Comparison of ENCODE assay signal across 19 mouse cellular contexts in the genomic region with DNA sequence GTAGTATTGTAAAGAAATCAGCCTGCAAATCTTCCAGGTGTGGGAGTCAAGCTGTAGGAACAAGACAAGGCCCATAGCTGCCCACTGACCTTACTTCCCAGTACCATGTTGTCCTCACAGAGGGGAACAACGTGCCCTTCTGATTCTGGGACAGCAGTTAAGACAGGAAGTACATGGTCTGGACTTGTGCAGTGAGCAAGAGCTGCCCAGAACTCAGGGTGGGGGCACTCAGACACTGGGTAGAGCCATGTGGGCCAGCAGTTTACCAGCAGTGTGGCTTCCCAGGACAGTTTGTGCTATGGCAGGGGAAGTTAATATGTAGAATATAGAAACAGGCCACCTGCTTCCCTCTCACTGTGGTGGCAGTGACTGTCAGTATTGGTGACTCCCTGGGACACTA. TPM values are rescaled to one million over a fixed set of nuclear protein-coding genes. Genes with fewer than 3 reads are reported as not detected.
DNase-seq lines count a peak whose midpoint lies in the region; ATAC-seq and TF ChIP-seq lines count a peak whose summit lies in the region.
"Had no signal": no experiment of that assay in that cellular context is flagged by ENCODE, and none has a peak within 500 bp of the region (broad histone marks: within the 10 kb centered on the region; RNA-seq: fewer than 3 reads in every experiment).

No protein-coding gene starts in this region.

- TF ChIP-seq CTCF in lung, postnatal 0 days (IDR thresholded peaks at IDR 0.05), result no peak
- TF ChIP-seq CTCF in bone marrow macrophage, adult 2 months (IDR thresholded peaks at IDR 0.05; ENCODE audit: low read depth, low read length), result no peak

- no peaks in the 10 kb centered on the region for H3K9me3 ChIP-seq in lung, postnatal 0 days (ENCODE audit: low read length)
- H3K9me3 ChIP-seq in neural tube, embryonic 15.5 days (replicated peaks), result no peaks in the 10 kb centered on the region
- H3K9me3 ChIP-seq in midbrain, embryonic 11.5 days (ENCODE audit: control insufficient read depth, low read length), result no peaks in the 10 kb centered on the region
- H3K9me3 ChIP-seq: embryonic facial prominence, embryonic 12.5 days; forebrain, embryonic 15.5 days; heart, embryonic 10.5 days; heart, embryonic 15.5 days had no signal

- no peak overlapping the region for H3K9ac ChIP-seq in lung, postnatal 0 days (replicated peaks; ENCODE audit: low read depth)
- H3K9ac ChIP-seq in neural tube, embryonic 15.5 days (replicated peaks), result no peak overlapping the region
- no peak overlapping the region for H3K9ac ChIP-seq in midbrain, embryonic 11.5 days (ENCODE audit: low read length)
- H3K9ac ChIP-seq: embryonic facial prominence, embryonic 12.5 days; forebrain, embryonic 15.5 days; heart, embryonic 15.5 days; hindbrain, embryonic 14.5 days had no signal

- no peak for TF ChIP-seq POLR2A in bone marrow macrophage, adult 2 months (IDR thresholded peaks at IDR 0.05; ENCODE audit: borderline replicate concordance, low read depth, low read length)

- H3K27ac ChIP-seq in lung, postnatal 0 days (ENCODE audit: low read length), result no peak overlapping the region
- 0 out of 2 replicates have a peak overlapping the region, but pooled peaks have one; percentile 1 for H3K27ac ChIP-seq in bone marrow macrophage, adult 2 months (ENCODE audit: insufficient read depth, low read depth, low read length)
- H3K27ac ChIP-seq in neural tube, embryonic 15.5 days (replicated peaks), result no peak overlapping the region
- H3K27ac ChIP-seq in midbrain, embryonic 11.5 days (ENCODE audit: low read depth, low read length), result no peak overlapping the region
- H3K27ac ChIP-seq: embryonic facial prominence, embryonic 12.5 days; forebrain, embryonic 15.5 days; heart, embryonic 10.5 days; heart, embryonic 15.5 days; hindbrain, embryonic 14.5 days had no signal

- 70% methylated on average over 1 of the region's 1 CpGs for WGBS in lung, postnatal 0 days
- WGBS in neural tube, embryonic 15.5 days, result 88% methylated on average over 1 of the region's 1 CpGs
- WGBS in midbrain, embryonic 11.5 days, result 75% methylated on average over 1 of the region's 1 CpGs

- H3K4me3 ChIP-seq in lung, postnatal 0 days (ENCODE audit: low read depth, low read length), result no peak overlapping the region
- no peak overlapping the region for H3K4me3 ChIP-seq in bone marrow macrophage, adult 2 months (ENCODE audit: insufficient read depth, low read length)
- no peak overlapping the region for H3K4me3 ChIP-seq in neural tube, embryonic 15.5 days (replicated peaks)
- H3K4me3 ChIP-seq in midbrain, embryonic 11.5 days (ENCODE audit: low read depth, low read length), result no peak overlapping the region
- H3K4me3 ChIP-seq: embryonic facial prominence, embryonic 12.5 days; forebrain, embryonic 15.5 days; heart, embryonic 10.5 days; heart, embryonic 15.5 days had no signal

- H3K4me1 ChIP-seq in lung, postnatal 0 days (ENCODE audit: insufficient read depth, low read depth, low read length), result no peaks in the 10 kb centered on the region
- H3K4me1 ChIP-seq in bone marrow macrophage, adult 2 months (ENCODE audit: control insufficient read depth, insufficient read depth, low read length), result peaks cover 18% of the 10 kb centered on the region
- no peaks in the 10 kb centered on the region for H3K4me1 ChIP-seq in neural tube, embryonic 15.5 days
- no peaks in the 10 kb centered on the region for H3K4me1 ChIP-seq in midbrain, embryonic 11.5 days (ENCODE audit: control insufficient read depth, insufficient read depth, low read length)
- H3K4me1 ChIP-seq: embryonic facial prominence, embryonic 12.5 days; forebrain, embryonic 15.5 days; heart, embryonic 10.5 days; heart, embryonic 15.5 days had no signal

- no peak overlapping the region for H3K4me2 ChIP-seq in lung, postnatal 0 days (replicated peaks; ENCODE audit: low read depth, low read length)
- no peak overlapping the region for H3K4me2 ChIP-seq in neural tube, embryonic 15.5 days
- no peak overlapping the region for H3K4me2 ChIP-seq in midbrain, embryonic 11.5 days
- H3K4me2 ChIP-seq: embryonic facial prominence, embryonic 12.5 days; forebrain, embryonic 15.5 days; heart, embryonic 15.5 days; hindbrain, embryonic 14.5 days had no signal

- peak; percentile 14; the same call in 1 of the 2 replicates for ATAC-seq in lung, postnatal 0 days
- peak; percentile 9; the same call in 1 of the 2 replicates for ATAC-seq in megakaryocyte, adult 5-6 weeks (ENCODE audit: poor library complexity, severe bottlenecking)
- ATAC-seq in neural tube, embryonic 15.5 days (ENCODE audit: low FRiP score), result no peak
- no peak for ATAC-seq in midbrain, embryonic 11.5 days (ENCODE audit: low FRiP score)
- ATAC-seq: forebrain, embryonic 15.5 days had no signal

- no peak for DNase-seq in lung, postnatal 0 days (ENCODE audit: low spot score)
- DNase-seq in lung, postnatal 4 days, result no peak
- DNase-seq in midbrain, embryonic 11.5 days (ENCODE audit: low spot score, missing footprints), result no peak
- DNase-seq: adrenal gland, adult 2 months; adrenal gland, postnatal 25 days; cerebellum, adult 11 months; cerebellum, adult 8-10 months; cerebellum, postnatal 14 days; gastrocnemius, postnatal 36 days; heart, adult 18-20 months; heart, postnatal 14 days had no signal

- H3K27me3 ChIP-seq in lung, postnatal 0 days (replicated peaks; ENCODE audit: insufficient read depth, low read length), result no peaks in the 10 kb centered on the region
- no peaks in the 10 kb centered on the region for H3K27me3 ChIP-seq in neural tube, embryonic 15.5 days (replicated peaks)
- H3K27me3 ChIP-seq in midbrain, embryonic 11.5 days (ENCODE audit: control insufficient read depth, insufficient read depth, low read length), result no peaks in the 10 kb centered on the region
- H3K27me3 ChIP-seq: embryonic facial prominence, embryonic 12.5 days; forebrain, embryonic 15.5 days; heart, embryonic 15.5 days had no signal

- TF ChIP-seq EP300 in lung, postnatal 0 days (IDR thresholded peaks at IDR 0.05), result 0 out of 2 replicates have a peak, but pooled peaks have one; percentile 32

- H3K36me3 ChIP-seq in lung, postnatal 0 days (ENCODE audit: insufficient read depth, low read length), result peaks cover 17% of the 10 kb centered on the region
- peaks cover 63% of the 10 kb centered on the region for H3K36me3 ChIP-seq in neural tube, embryonic 15.5 days
- no peaks in the 10 kb centered on the region; the same call in none of the 2 replicates for H3K36me3 ChIP-seq in midbrain, embryonic 11.5 days (ENCODE audit: control insufficient read depth, insufficient read depth, low read length)

RNA-seq across cellular contexts. Expression of gene Chmp6, which starts 38.4 kb away (rescaled TPM):
- polyA plus RNA-seq in lung, postnatal 0 days (2015; fragmentation: Nextera tagmentation; extraction: Ambion mirVana), result 83.6 and 89.9 TPM in 2 replicates
- polyA plus RNA-seq in bone marrow macrophage, adult 2 months (2012; ENCODE audit: insufficient read depth, insufficient read length, missing spikeins), result 34.0 and 34.8 TPM in 2 replicates
- 20.7 and 21.7 TPM in 2 replicates for total RNA-seq in megakaryocyte, adult 5-6 weeks (2015)
- total RNA-seq in megakaryocyte, adult 5-6 weeks (2017), result 54.8 and 79.3 TPM in 2 replicates
- polyA plus RNA-seq in neural tube, embryonic 15.5 days (2015; fragmentation: Nextera tagmentation; extraction: Ambion mirVana), result 99.0 and 105 TPM in 2 replicates
- polyA plus RNA-seq in midbrain, embryonic 11.5 days (2014; fragmentation: Nextera tagmentation; extraction: Ambion mirVana), result 85.4 and 91.8 TPM in 2 replicates

Comparison
In these comparisons a context has a peak if more than half of its experiments do, and no peak if none do; other contexts are left out.
1. ATAC-seq: peak in lung, postnatal 0 days (single experiment) and megakaryocyte, adult 5-6 weeks (single experiment); none in neural tube, embryonic 15.5 days (single experiment) and midbrain, embryonic 11.5 days (single experiment).